Mouse (Mus musculus) lung, embryonic 15.5 days (tissue): ENCODE results near the gene Tmem189. TPM values are rescaled to one million over a fixed set of nuclear protein-coding genes. Genes with fewer than 3 reads are reported as not detected.

ENCODE experiments used
- ATAC-seq: fragments of 200-750 bp; cut with Nextera tagmentation; 2 replicates; pipeline ENCODE4 v1.8.0; 2017; ENCODE audit warnings: moderate number of reproducible peaks, borderline replicate concordance; ENCODE audit not compliant: low FRiP score, low TSS enrichment; ENCODE audit errors: extremely low read depth
- H3K27ac ChIP-seq: fragments of 300-500 bp; sonication (generic); 2 replicates; pipeline ENCODE4 v1.5.1; 2015; ENCODE audit warnings: moderate library complexity, mild to moderate bottlenecking, inconsistent platforms
- H3K27me3 ChIP-seq: fragments of 300-500 bp; sonication (generic); 2 replicates; pipeline ENCODE4 v1.6.1; 2015; ENCODE audit warnings: inconsistent platforms
- H3K36me3 ChIP-seq: fragments of 300-500 bp; sonication (generic); 2 replicates; pipeline ENCODE4 v1.6.1; 2015; ENCODE audit warnings: inconsistent platforms
- H3K4me1 ChIP-seq: fragments of 300-500 bp; sonication (generic); 2 replicates; pipeline ENCODE4 v1.6.1; 2015; ENCODE audit warnings: inconsistent platforms
- H3K4me2 ChIP-seq: fragments of 300-500 bp; sonication (generic); 2 replicates; pipeline ENCODE4 v1.6.1; 2015; ENCODE audit warnings: inconsistent platforms, mild to moderate bottlenecking, moderate library complexity
- H3K4me3 ChIP-seq: fragments of 300-500 bp; sonication (generic); 2 replicates; pipeline ENCODE4 v1.5.1; 2015; ENCODE audit warnings: mild to moderate bottlenecking, inconsistent platforms
- H3K9ac ChIP-seq: fragments of 300-500 bp; sonication (generic); 2 replicates; pipeline ENCODE4 v1.6.1; 2015; ENCODE audit warnings: inconsistent platforms
- H3K9me3 ChIP-seq: fragments of 300-500 bp; sonication (generic); 2 replicates; pipeline ENCODE4 v1.6.1; 2016; ENCODE audit warnings: inconsistent platforms
- WGBS: fragments of 180-500 bp; shearing (Covaris S2); methylation state at CpG from one replicate; pipeline ENCODE4 v1.1.7; 2015; 5-methylcytosine and 5-hydroxymethylcytosine counted together
- polyA plus RNA-seq: library from polyadenylated mRNA; unstranded; fragments of >200 nt; fragmentation: Nextera tagmentation; extraction: Ambion mirVana; gene quantifications from 2 replicates; pipeline ENCODE4 v1.2.1, GENCODE M21; 2015

The Tmem189 gene
- polyA plus RNA-seq, 1 experiment from 2014 or later: 43.8 TPM

GRCm38 (mm10) chr2:167605817-167606744, 83.5 kb downstream of the Tmem189 start:
- peaks cover 24% of the 10 kb centered on the region for H3K36me3 ChIP-seq
- no peak overlapping the region for H3K27ac ChIP-seq

GRCm38 (mm10) chr2:167605178-167605794, 84.3 kb downstream of the Tmem189 start:
- H3K36me3 ChIP-seq: peaks cover 21% of the 10 kb centered on the region
- ATAC-seq: peak; percentile 40; the same call in 1 of the 2 replicates
- no peaks in the 10 kb centered on the region for H3K9me3 ChIP-seq
- 28% methylated on average over 11 of the region's 11 CpGs for WGBS
- H3K4me2 ChIP-seq: no peak overlapping the region
- no peak overlapping the region for H3K9ac ChIP-seq
- H3K27me3 ChIP-seq: no peaks in the 10 kb centered on the region
- no peak overlapping the region for H3K27ac ChIP-seq
- H3K4me1 ChIP-seq: peaks cover 21% of the 10 kb centered on the region
- H3K4me3 ChIP-seq: no peak overlapping the region

More at GRCm38 (mm10) chr2:167605817-167606744, 83.5 kb downstream of the Tmem189 start:
- peaks cover 13% of the 10 kb centered on the region for H3K4me1 ChIP-seq
- no peak overlapping the region for H3K4me3 ChIP-seq
- no peak overlapping the region for H3K4me2 ChIP-seq
- ATAC-seq: no peak
- H3K27me3 ChIP-seq: no peaks in the 10 kb centered on the region
- WGBS: 53% methylated on average over 17 of the region's 17 CpGs
- H3K9me3 ChIP-seq: no peaks in the 10 kb centered on the region
- H3K9ac ChIP-seq: no peak overlapping the region

GRCm38 (mm10) chr2:167602978-167603377, 86.6 kb downstream of the Tmem189 start:
- Histone ChIP-seq H3K9ac (no peak overlapping the region), H3K27me3 (no peaks in the 10 kb centered on the region), H3K36me3 (peaks cover 8% of the 10 kb centered on the region; the same call in 1 of the 2 replicates), H3K4me2 (no peak overlapping the region), H3K27ac (no peak overlapping the region), H3K4me1 (peaks cover 42% of the 10 kb centered on the region), H3K4me3 (no peak overlapping the region), H3K9me3 (no peaks in the 10 kb centered on the region)
- 36% methylated on average over 5 of the region's 5 CpGs for WGBS
- peak; percentile 36; the same call in 1 of the 2 replicates for ATAC-seq

- WGBS: 79% methylated on average over 2 of the region's 2 CpGs
- Histone ChIP-seq H3K36me3 (peaks cover 7% of the 10 kb centered on the region; the same call in 1 of the 2 replicates), H3K4me2 (no peak overlapping the region), H3K4me3 (no peak overlapping the region), H3K27ac (no peak overlapping the region), H3K4me1 (peaks cover 48% of the 10 kb centered on the region), H3K9ac (no peak overlapping the region), H3K27me3 (no peaks in the 10 kb centered on the region), H3K9me3 (no peaks in the 10 kb centered on the region)
- ATAC-seq: no peak
Observed at GRCm38 (mm10) chr2:167602364-167602763, 87.3 kb downstream of the Tmem189 start.

GRCm38 (mm10) chr2:167600481-167600995, 89.1 kb downstream of the Tmem189 start:
- 53% methylated on average over 8 of the region's 8 CpGs for WGBS
- Histone ChIP-seq H3K36me3 (no peaks in the 10 kb centered on the region), H3K4me2 (no peak overlapping the region), H3K4me3 (no peak overlapping the region), H3K27me3 (no peaks in the 10 kb centered on the region), H3K9ac (no peak overlapping the region), H3K9me3 (no peaks in the 10 kb centered on the region), H3K27ac (no peak overlapping the region), H3K4me1 (peaks cover 64% of the 10 kb centered on the region)
- ATAC-seq: no peak

- Histone ChIP-seq H3K4me1 (peaks cover 66% of the 10 kb centered on the region), H3K36me3 (no peaks in the 10 kb centered on the region), H3K27ac (peak overlapping the region; percentile 27; the same call in 1 of the 2 replicates), H3K9me3 (no peaks in the 10 kb centered on the region), H3K4me3 (no peak overlapping the region), H3K4me2 (no peak overlapping the region), H3K27me3 (no peaks in the 10 kb centered on the region), H3K9ac (no peak overlapping the region)
- 68% methylated on average over 6 of the region's 6 CpGs for WGBS
- ATAC-seq: no peak
Observed at GRCm38 (mm10) chr2:167599917-167600316, 89.7 kb downstream of the Tmem189 start.

- H3K36me3 ChIP-seq: no peaks in the 10 kb centered on the region
- peaks cover 72% of the 10 kb centered on the region for H3K4me1 ChIP-seq
- ATAC-seq: no peak
- no peak overlapping the region for H3K4me2 ChIP-seq
- WGBS: 78% methylated on average over 5 of the region's 5 CpGs
- H3K27me3 ChIP-seq: no peaks in the 10 kb centered on the region
- no peak overlapping the region for H3K9ac ChIP-seq
- no peak overlapping the region for H3K4me3 ChIP-seq
- H3K9me3 ChIP-seq: no peaks in the 10 kb centered on the region
- peak overlapping the region; percentile 95 for H3K27ac ChIP-seq
Observed at GRCm38 (mm10) chr2:167599195-167599594, 90.4 kb downstream of the Tmem189 start.

- peak; percentile 80 for ATAC-seq
- Histone ChIP-seq H3K4me2 (peak overlapping the region; percentile 51), H3K9ac (peak overlapping the region; percentile 19; the same call in 1 of the 2 replicates), H3K4me3 (peak overlapping the region; percentile 28), H3K36me3 (no peaks in the 10 kb centered on the region), H3K4me1 (peaks cover 81% of the 10 kb centered on the region), H3K27ac (peak overlapping the region; percentile 95), H3K9me3 (no peaks in the 10 kb centered on the region), H3K27me3 (no peaks in the 10 kb centered on the region)
- 11% methylated on average over 37 of the region's 40 CpGs for WGBS
Observed at GRCm38 (mm10) chr2:167597492-167598186, 92.0 kb downstream of the Tmem189 start.

GRCm38 (mm10) chr2:167596726-167597491, 92.7 kb downstream of the Tmem189 start:
- H3K9me3 ChIP-seq: no peaks in the 10 kb centered on the region
- 17% methylated on average over 27 of the region's 27 CpGs for WGBS
- H3K4me2 ChIP-seq: peak overlapping the region; percentile 51
- no peaks in the 10 kb centered on the region for H3K36me3 ChIP-seq
- H3K27me3 ChIP-seq: no peaks in the 10 kb centered on the region
- ATAC-seq: 0 out of 2 replicates have a peak, but pooled peaks have one; percentile 1
- H3K9ac ChIP-seq: peak overlapping the region; percentile 19; the same call in 1 of the 2 replicates
- H3K4me3 ChIP-seq: peak overlapping the region; percentile 28
- peaks cover 81% of the 10 kb centered on the region for H3K4me1 ChIP-seq
- peak overlapping the region; percentile 95 for H3K27ac ChIP-seq

- H3K4me2 ChIP-seq: peak overlapping the region; percentile 34; the same call in 1 of the 2 replicates
- H3K9me3 ChIP-seq: no peaks in the 10 kb centered on the region
- no peak for ATAC-seq
- H3K36me3 ChIP-seq: no peaks in the 10 kb centered on the region
- H3K4me1 ChIP-seq: peaks cover 84% of the 10 kb centered on the region
- 33% methylated on average over 3 of the region's 4 CpGs for WGBS
- H3K27me3 ChIP-seq: no peaks in the 10 kb centered on the region
- peak overlapping the region; percentile 14; the same call in 1 of the 2 replicates for H3K9ac ChIP-seq
- H3K4me3 ChIP-seq: no peak overlapping the region
- peak overlapping the region; percentile 95 for H3K27ac ChIP-seq
Observed at GRCm38 (mm10) chr2:167596262-167596661, 93.4 kb downstream of the Tmem189 start.
